Mouse (Mus musculus): ENCODE data around the gene Hba-x. TPM values are rescaled to one million over a fixed set of nuclear protein-coding genes. Genes with fewer than 3 reads are reported as not detected.
A peak's percentile ranks its signal among the peaks of the same experiment; 100 is the strongest.

Gene Hba-x
- polyA plus RNA-seq, 1 experiment from 2014 or later = 47.4 TPM

DNA sequence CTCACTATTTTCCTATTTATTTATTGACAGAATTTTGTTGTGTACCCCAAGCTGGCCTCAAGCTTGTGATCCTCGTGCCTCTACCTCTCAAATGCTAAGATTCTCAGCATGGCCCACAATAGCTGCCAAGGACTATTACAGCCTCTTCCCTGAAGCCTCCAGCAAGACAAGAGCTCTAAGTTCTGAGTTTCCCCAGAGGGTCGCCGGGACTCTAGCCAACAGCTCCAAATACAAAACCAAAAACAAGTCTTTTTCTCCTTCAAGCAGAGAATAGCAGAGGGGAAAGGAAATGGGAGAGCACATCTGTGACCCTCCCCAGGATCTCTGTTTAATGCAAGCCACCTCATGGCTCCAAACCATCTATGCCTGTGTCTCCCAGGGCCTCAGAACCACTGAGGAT, 32.1 kb upstream of the Hba-x start:
- H3K27ac ChIP-seq (ENCODE audit: low read length) = peak overlapping the region; percentile 99
- WGBS (ENCODE audit: insufficient replicate concordance) = 70% methylated on average over 3 of the region's 3 CpGs
- H3K27me3 ChIP-seq (ENCODE audit: control insufficient read depth, insufficient read depth, low read depth, low read length) = no peaks in the 10 kb centered on the region
- no peak overlapping the region for H3K4me3 ChIP-seq (ENCODE audit: low read depth, low read length)
- H3K9me3 ChIP-seq (replicated peaks; ENCODE audit: control insufficient read depth, low read length) = no peaks in the 10 kb centered on the region
- peaks cover 87% of the 10 kb centered on the region for H3K4me1 ChIP-seq (ENCODE audit: control insufficient read depth, low read depth, low read length)
- ATAC-seq (ENCODE audit: low read depth) = no peak
- peak overlapping the region; percentile 73 for H3K9ac ChIP-seq (ENCODE audit: low read depth, low read length)
- peaks cover 19% of the 10 kb centered on the region for H3K36me3 ChIP-seq (ENCODE audit: control insufficient read depth, insufficient read depth)
- H3K4me2 ChIP-seq (ENCODE audit: low read depth, low read length) = 0 out of 2 replicates have a peak overlapping the region, but pooled peaks have one; percentile 30

DNA sequence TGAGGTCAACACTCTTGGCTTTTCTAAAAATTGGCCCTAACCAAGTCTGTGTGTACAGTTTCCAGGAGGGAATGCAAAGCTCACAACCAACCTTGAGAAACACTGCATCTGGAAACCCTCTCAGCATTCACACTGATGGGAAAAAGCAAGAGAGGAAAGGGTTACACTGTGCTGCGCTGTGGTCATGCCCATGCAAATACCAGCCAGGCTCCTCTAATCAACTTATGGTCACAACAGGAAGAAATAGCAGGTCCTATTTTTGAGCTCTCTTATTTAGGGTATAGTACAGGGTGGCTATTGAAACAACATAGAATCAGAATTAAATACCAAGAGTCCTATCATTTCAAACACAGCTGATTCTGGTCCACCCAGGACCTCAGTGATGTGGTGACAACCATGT, 31.6 kb upstream of the Hba-x start:
- Histone ChIP-seq H3K36me3 (ENCODE audit: control insufficient read depth, insufficient read depth) (peaks cover 21% of the 10 kb centered on the region), H3K27me3 (ENCODE audit: control insufficient read depth, insufficient read depth, low read depth, low read length) (no peaks in the 10 kb centered on the region), H3K9me3 (replicated peaks; ENCODE audit: control insufficient read depth, low read length) (no peaks in the 10 kb centered on the region), H3K9ac (ENCODE audit: low read depth, low read length) (peak overlapping the region; percentile 73), H3K4me2 (ENCODE audit: low read depth, low read length) (peak overlapping the region; percentile 61), H3K4me3 (ENCODE audit: low read depth, low read length) (no peak overlapping the region), H3K4me1 (ENCODE audit: control insufficient read depth, low read depth, low read length) (peaks cover 89% of the 10 kb centered on the region), H3K27ac (ENCODE audit: low read length) (peak overlapping the region; percentile 99)
- ATAC-seq (ENCODE audit: low read depth) = no peak
- 52% methylated on average over 1 of the region's 1 CpGs for WGBS (ENCODE audit: insufficient replicate concordance)

DNA sequence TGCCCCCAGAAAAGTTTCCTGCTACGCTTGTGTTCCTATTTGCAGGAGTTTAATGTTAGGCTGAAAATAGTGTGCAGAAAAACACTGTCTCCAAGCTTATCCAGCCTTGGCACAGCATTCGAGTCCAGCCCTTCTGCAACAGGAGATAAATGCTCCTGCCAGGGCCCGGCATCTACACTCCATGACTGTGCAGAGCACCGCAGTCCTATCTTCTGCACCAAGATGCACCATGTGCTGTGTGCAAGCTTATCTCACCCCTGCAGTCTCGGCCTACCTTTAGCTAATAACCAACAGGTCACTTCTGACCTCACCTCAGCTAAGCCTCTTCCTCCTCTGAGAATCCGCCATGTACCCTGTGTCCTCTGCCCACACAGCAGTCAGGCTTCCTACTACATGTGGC, 30.6 kb upstream of the Hba-x start:
- H3K27ac ChIP-seq (ENCODE audit: low read length) = peak overlapping the region; percentile 99
- H3K9ac ChIP-seq (ENCODE audit: low read depth, low read length) = peak overlapping the region; percentile 73
- H3K4me1 ChIP-seq (ENCODE audit: control insufficient read depth, low read depth, low read length) = peaks cover 93% of the 10 kb centered on the region
- no peaks in the 10 kb centered on the region for H3K27me3 ChIP-seq (ENCODE audit: control insufficient read depth, insufficient read depth, low read depth, low read length)
- no peaks in the 10 kb centered on the region for H3K9me3 ChIP-seq (replicated peaks; ENCODE audit: control insufficient read depth, low read length)
- ATAC-seq (ENCODE audit: low read depth) = peak; percentile 97
- H3K4me2 ChIP-seq (ENCODE audit: low read depth, low read length) = peak overlapping the region; percentile 61
- WGBS (ENCODE audit: insufficient replicate concordance) = 27% methylated on average over 6 of the region's 6 CpGs
- peak overlapping the region; percentile 34 for H3K4me3 ChIP-seq (ENCODE audit: low read depth, low read length)
- H3K36me3 ChIP-seq (ENCODE audit: control insufficient read depth, insufficient read depth) = peaks cover 22% of the 10 kb centered on the region

DNA sequence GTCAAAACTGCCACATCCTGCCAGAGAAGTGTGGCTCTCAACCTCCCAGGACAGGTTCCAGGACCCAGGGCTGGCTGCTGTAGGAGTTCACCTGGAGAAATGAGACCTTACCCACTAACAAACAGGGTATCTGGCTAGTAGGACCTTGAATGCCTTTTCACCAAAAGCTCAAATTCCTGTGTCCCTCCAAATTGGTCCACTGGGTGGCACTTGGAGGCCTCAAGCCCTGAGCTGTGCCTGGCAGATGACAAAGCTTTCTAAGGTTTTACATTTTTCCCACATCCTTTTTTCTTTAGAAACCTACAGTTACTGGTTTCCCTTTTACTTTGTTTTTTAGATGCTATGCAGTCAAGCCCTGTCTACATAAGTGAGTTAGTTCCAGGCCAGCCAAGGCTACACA, 29.1 kb upstream of the Hba-x start:
- peak overlapping the region; percentile 96 for H3K27ac ChIP-seq (ENCODE audit: low read length)
- H3K9ac ChIP-seq (ENCODE audit: low read depth, low read length) = peak overlapping the region; percentile 63
- peaks cover 91% of the 10 kb centered on the region for H3K4me1 ChIP-seq (ENCODE audit: control insufficient read depth, low read depth, low read length)
- peaks cover 19% of the 10 kb centered on the region for H3K36me3 ChIP-seq (ENCODE audit: control insufficient read depth, insufficient read depth)
- H3K27me3 ChIP-seq (ENCODE audit: control insufficient read depth, insufficient read depth, low read depth, low read length) = no peaks in the 10 kb centered on the region
- no peak for ATAC-seq (ENCODE audit: low read depth)
- H3K4me2 ChIP-seq (ENCODE audit: low read depth, low read length) = peak overlapping the region; percentile 6; the same call in 1 of the 2 replicates
- peak overlapping the region; percentile 7; the same call in 1 of the 2 replicates for H3K4me3 ChIP-seq (ENCODE audit: low read depth, low read length)
- no peaks in the 10 kb centered on the region for H3K9me3 ChIP-seq (replicated peaks; ENCODE audit: control insufficient read depth, low read length)

DNA sequence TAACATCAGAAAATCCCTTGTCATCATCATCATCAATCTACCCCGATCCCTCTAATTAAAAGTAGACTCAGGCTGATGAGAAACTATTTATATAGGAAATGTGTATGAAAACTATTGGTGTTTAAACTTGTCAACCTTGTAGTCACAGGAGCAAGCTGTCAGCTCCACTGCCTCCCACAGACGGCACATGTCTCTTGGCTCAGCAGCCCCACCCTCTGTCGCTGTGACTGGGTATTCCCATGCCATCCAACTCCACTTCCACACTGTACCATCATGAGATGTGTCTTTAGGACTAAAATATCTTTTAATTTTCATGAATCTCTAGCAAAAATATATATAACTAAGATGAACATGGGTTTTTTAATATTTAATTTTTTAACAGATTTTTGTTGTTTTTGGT, 27.9 kb upstream of the Hba-x start:
- no peaks in the 10 kb centered on the region for H3K27me3 ChIP-seq (ENCODE audit: control insufficient read depth, insufficient read depth, low read depth, low read length)

DNA sequence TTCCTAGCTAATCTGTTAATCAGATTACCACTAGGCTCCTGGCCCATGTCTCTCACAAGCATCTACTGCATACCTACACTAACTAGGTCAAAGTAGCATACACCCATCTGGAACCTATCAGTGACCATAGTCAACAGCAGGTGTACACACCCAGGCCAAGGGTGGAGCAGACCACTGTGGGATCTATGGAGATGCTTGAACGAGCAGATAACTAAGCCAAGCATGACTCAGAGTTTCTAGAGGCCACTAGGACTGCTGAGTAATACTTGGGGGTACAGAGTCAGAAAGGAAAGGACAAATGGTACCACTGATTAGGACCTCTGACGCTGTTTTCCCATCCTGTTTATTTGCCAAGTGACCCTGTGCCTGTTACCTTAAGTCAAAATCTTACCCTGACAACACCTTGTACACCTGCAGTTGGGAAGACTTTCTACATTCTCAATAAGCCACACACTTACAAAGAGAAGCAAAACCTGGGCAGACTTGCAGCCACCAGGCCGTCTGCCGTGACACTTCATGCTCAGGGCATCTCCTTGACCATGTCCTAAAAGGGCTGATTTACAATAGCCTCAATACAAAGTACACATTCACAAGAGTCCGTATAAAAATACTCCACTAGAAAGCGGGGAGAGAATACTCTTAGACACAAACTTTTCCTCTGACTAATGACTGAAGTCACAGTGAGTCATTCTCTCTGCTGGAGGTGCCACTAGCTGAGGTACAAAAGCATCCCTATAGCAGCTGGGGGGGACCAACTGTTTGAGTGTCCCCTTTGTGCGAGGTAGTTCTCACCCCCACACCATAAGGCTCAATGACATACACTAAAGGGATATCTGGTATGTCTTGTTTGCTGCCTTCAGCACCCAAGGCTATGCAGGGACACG, 25.1 kb upstream of the Hba-x start:
- H3K9me3 ChIP-seq (replicated peaks; ENCODE audit: control insufficient read depth, low read length) = no peaks in the 10 kb centered on the region
- H3K4me1 ChIP-seq (ENCODE audit: control insufficient read depth, low read depth, low read length) = peaks cover 85% of the 10 kb centered on the region
- ATAC-seq (ENCODE audit: low read depth) = peak; percentile 98
- 52% methylated on average over 8 of the region's 8 CpGs for WGBS (ENCODE audit: insufficient replicate concordance)
- H3K27me3 ChIP-seq (ENCODE audit: control insufficient read depth, insufficient read depth, low read depth, low read length) = no peaks in the 10 kb centered on the region
- H3K9ac ChIP-seq (ENCODE audit: low read depth, low read length) = peak overlapping the region; percentile 68
- H3K27ac ChIP-seq (ENCODE audit: low read length) = peak overlapping the region; percentile 97
- peaks cover 25% of the 10 kb centered on the region for H3K36me3 ChIP-seq (ENCODE audit: control insufficient read depth, insufficient read depth)
- peak overlapping the region; percentile 43 for H3K4me2 ChIP-seq (ENCODE audit: low read depth, low read length)
- H3K4me3 ChIP-seq (ENCODE audit: low read depth, low read length) = peak overlapping the region; percentile 26; the same call in 1 of the 2 replicates

More for the DNA sequence above, 27.9 kb upstream of the Hba-x start:
- Histone ChIP-seq H3K4me1 (ENCODE audit: control insufficient read depth, low read depth, low read length) (peaks cover 87% of the 10 kb centered on the region), H3K9ac (ENCODE audit: low read depth, low read length) (peak overlapping the region; percentile 55), H3K27ac (ENCODE audit: low read length) (peak overlapping the region; percentile 96), H3K9me3 (replicated peaks; ENCODE audit: control insufficient read depth, low read length) (no peaks in the 10 kb centered on the region), H3K36me3 (ENCODE audit: control insufficient read depth, insufficient read depth) (peaks cover 19% of the 10 kb centered on the region), H3K4me2 (ENCODE audit: low read depth, low read length) (peak overlapping the region; percentile 25; the same call in 1 of the 2 replicates), H3K4me3 (ENCODE audit: low read depth, low read length) (no peak overlapping the region)
- WGBS (ENCODE audit: insufficient replicate concordance) = 57% methylated on average over 3 of the region's 3 CpGs
- no peak for ATAC-seq (ENCODE audit: low read depth)

DNA sequence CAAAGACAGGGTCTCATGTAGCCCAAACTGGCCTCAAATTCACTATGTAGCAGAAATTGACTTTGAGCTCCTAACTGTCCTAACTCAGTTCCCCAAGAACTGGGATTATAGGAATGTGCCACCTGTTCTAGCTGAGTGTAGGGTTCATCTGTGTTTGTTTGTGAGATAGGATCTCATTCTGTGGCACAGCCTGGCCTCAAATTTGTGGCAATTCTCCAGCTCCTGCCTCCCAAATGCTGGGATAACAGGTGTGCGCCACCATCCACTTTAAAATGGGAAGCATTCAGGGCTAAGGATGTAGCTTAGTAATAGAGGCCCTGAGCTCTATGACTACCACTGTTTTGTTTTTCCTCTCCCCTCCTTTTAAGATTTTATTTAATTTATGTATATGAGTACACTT, 23.1 kb upstream of the Hba-x start:
- H3K27ac ChIP-seq (ENCODE audit: low read length) = peak overlapping the region; percentile 97

DNA sequence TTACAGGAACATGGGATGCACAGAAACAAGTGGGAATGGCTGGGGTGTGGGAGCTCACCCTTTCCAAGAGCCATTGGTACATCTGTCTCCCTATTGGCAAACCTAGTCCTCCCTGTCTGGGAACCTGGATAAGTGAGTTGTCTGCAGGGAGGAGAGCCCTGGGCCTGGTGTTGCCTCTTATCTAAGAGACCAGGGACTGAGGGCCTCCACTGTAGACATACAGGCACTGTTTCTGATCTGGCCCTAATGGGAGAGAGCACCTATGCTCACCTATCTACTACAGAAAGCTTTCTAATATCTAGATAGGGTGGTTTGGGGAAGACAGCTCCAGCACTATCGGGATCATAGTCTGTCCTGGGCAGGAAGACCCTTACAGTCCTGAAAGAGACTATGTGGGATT, 20.1 kb upstream of the Hba-x start:
- Histone ChIP-seq H3K36me3 (ENCODE audit: control insufficient read depth, insufficient read depth) (peaks cover 12% of the 10 kb centered on the region), H3K27ac (ENCODE audit: low read length) (peak overlapping the region; percentile 97), H3K27me3 (ENCODE audit: control insufficient read depth, insufficient read depth, low read depth, low read length) (no peaks in the 10 kb centered on the region), H3K9me3 (replicated peaks; ENCODE audit: control insufficient read depth, low read length) (no peaks in the 10 kb centered on the region), H3K9ac (ENCODE audit: low read depth, low read length) (peak overlapping the region; percentile 69), H3K4me2 (ENCODE audit: low read depth, low read length) (peak overlapping the region; percentile 50), H3K4me3 (ENCODE audit: low read depth, low read length) (peak overlapping the region; percentile 15; the same call in 1 of the 2 replicates), H3K4me1 (ENCODE audit: control insufficient read depth, low read depth, low read length) (peaks cover 63% of the 10 kb centered on the region)
- peak; percentile 99 for ATAC-seq (ENCODE audit: low read depth)
- 19% methylated on average over 1 of the region's 1 CpGs for WGBS (ENCODE audit: insufficient replicate concordance)

More for the DNA sequence above, 23.1 kb upstream of the Hba-x start:
- peaks cover 19% of the 10 kb centered on the region for H3K36me3 ChIP-seq (ENCODE audit: control insufficient read depth, insufficient read depth)
- ATAC-seq (ENCODE audit: low read depth) = no peak
- no peak overlapping the region for H3K4me2 ChIP-seq (ENCODE audit: low read depth, low read length)
- H3K9me3 ChIP-seq (replicated peaks; ENCODE audit: control insufficient read depth, low read length) = no peaks in the 10 kb centered on the region
- H3K9ac ChIP-seq (ENCODE audit: low read depth, low read length) = peak overlapping the region; percentile 7
- 94% methylated on average over 1 of the region's 1 CpGs for WGBS (ENCODE audit: insufficient replicate concordance)
- H3K4me3 ChIP-seq (ENCODE audit: low read depth, low read length) = no peak overlapping the region
- no peaks in the 10 kb centered on the region for H3K27me3 ChIP-seq (ENCODE audit: control insufficient read depth, insufficient read depth, low read depth, low read length)
- H3K4me1 ChIP-seq (ENCODE audit: control insufficient read depth, low read depth, low read length) = peaks cover 80% of the 10 kb centered on the region

DNA sequence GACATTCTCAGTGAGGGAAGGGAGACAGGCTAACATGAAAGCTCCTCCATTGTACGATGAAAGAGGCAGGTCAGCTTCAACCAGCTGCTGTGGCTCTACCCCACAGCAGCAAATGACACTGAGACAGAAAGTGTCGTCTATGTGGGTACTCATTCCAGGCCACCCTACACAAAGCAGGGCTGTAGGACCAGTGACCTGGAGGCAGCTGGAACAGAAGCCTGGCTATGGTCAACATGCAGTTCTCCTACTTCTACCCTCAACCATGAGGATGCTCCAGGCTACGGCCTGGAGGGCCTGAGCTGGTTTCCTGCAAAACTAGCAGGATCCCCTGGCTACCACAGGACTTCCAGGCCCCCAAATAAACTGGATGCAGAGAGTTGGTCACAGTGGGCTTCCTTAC, 19.6 kb upstream of the Hba-x start:
- H3K36me3 ChIP-seq (ENCODE audit: control insufficient read depth, insufficient read depth) = peaks cover 12% of the 10 kb centered on the region
- WGBS (ENCODE audit: insufficient replicate concordance) = 40% methylated on average over 3 of the region's 3 CpGs

More for the DNA sequence above, 19.6 kb upstream of the Hba-x start:
- Histone ChIP-seq H3K9me3 (replicated peaks; ENCODE audit: control insufficient read depth, low read length) (no peaks in the 10 kb centered on the region), H3K27me3 (ENCODE audit: control insufficient read depth, insufficient read depth, low read depth, low read length) (no peaks in the 10 kb centered on the region), H3K4me2 (ENCODE audit: low read depth, low read length) (peak overlapping the region; percentile 44), H3K9ac (ENCODE audit: low read depth, low read length) (peak overlapping the region; percentile 69), H3K4me1 (ENCODE audit: control insufficient read depth, low read depth, low read length) (peaks cover 59% of the 10 kb centered on the region), H3K27ac (ENCODE audit: low read length) (peak overlapping the region; percentile 97), H3K4me3 (ENCODE audit: low read depth, low read length) (peak overlapping the region; percentile 2; the same call in 1 of the 2 replicates)
- ATAC-seq (ENCODE audit: low read depth) = no peak; the same call in 1 of the 2 replicates
